Mouse (Mus musculus): ENCODE results near the gene Gata2. TPM values are rescaled to one million over a fixed set of nuclear protein-coding genes. Genes with fewer than 3 reads are reported as not detected.

The Gata2 gene
- polyA plus RNA-seq, 1 experiment = not detected

GRCm38 (mm10) chr6:88251396-88251795 lies 57.7 kb downstream of the Gata2 start:
- H3K4me3 ChIP-seq (ENCODE audit: insufficient read depth, low read length) = no peak overlapping the region
- no peak overlapping the region for H3K27ac ChIP-seq (ENCODE audit: insufficient read depth, low read depth, low read length)
- H3K4me1 ChIP-seq (ENCODE audit: control insufficient read depth, insufficient read depth, low read length) = no peaks in the 10 kb centered on the region
- no peak for TF ChIP-seq CTCF (IDR thresholded peaks at IDR 0.05; ENCODE audit: low read depth, low read length)
- no peak for TF ChIP-seq POLR2A (IDR thresholded peaks at IDR 0.05; ENCODE audit: borderline replicate concordance, low read depth, low read length)

GRCm38 (mm10) chr6:88251798-88252478 lies 58.2 kb downstream of the Gata2 start:
- H3K27ac ChIP-seq (ENCODE audit: insufficient read depth, low read depth, low read length) = no peak overlapping the region
- no peak overlapping the region for H3K4me3 ChIP-seq (ENCODE audit: insufficient read depth, low read length)
- no peaks in the 10 kb centered on the region for H3K4me1 ChIP-seq (ENCODE audit: control insufficient read depth, insufficient read depth, low read length)

DNA sequence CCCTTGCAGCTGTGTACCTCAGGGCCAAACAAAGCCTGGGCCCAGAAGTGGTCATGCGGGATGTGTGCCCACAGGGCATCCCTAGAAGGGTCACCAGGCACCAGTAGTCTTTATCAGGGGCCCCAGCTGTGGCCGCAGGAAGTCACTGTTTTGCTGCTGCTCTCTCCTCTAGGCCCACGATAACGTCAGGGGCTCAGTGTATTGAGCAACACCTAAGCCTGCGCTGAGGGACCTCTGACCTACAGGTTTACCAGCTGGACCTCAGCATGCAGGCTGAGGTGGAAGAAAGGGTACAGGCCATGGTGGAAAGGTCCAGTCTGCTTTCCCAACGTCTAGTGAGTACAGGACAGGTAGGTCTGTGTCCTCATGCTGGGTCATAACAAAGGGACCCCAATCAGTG lies 60.4 kb downstream of the Gata2 start:
- H3K4me1 ChIP-seq (ENCODE audit: control insufficient read depth, insufficient read depth, low read length) = no peaks in the 10 kb centered on the region
- TF ChIP-seq POLR2A (IDR thresholded peaks at IDR 0.05; ENCODE audit: borderline replicate concordance, low read depth, low read length) = no peak
- no peak for TF ChIP-seq CTCF (IDR thresholded peaks at IDR 0.05; ENCODE audit: low read depth, low read length)

More at GRCm38 (mm10) chr6:88251798-88252478, 58.2 kb downstream of the Gata2 start:
- TF ChIP-seq POLR2A (IDR thresholded peaks at IDR 0.05; ENCODE audit: borderline replicate concordance, low read depth, low read length) = no peak
- no peak for TF ChIP-seq CTCF (IDR thresholded peaks at IDR 0.05; ENCODE audit: low read depth, low read length)

DNA sequence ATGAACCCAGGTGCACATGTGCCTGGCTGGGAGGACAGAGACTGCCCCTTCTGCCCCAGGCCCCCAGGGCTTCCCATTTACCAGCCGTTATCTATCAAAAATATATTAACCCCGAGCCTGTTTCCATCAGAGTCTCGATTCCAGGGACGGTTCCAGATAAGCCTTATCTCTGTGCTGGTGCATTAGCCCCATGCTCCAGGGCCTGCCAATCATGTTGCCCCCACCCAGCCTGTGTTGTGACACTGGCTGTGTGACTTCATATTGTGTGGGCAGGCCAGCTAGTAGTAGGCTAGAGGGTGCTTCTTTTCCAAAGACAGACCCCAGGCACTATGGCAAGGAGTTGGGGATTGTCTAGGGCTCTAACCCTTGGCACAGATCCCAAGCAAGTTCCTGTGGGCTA lies 61.7 kb downstream of the Gata2 start:
- TF ChIP-seq POLR2A (IDR thresholded peaks at IDR 0.05; ENCODE audit: borderline replicate concordance, low read depth, low read length) = no peak
- no peak for TF ChIP-seq CTCF (IDR thresholded peaks at IDR 0.05; ENCODE audit: low read depth, low read length)
- Histone ChIP-seq H3K4me3 (ENCODE audit: insufficient read depth, low read length) (no peak overlapping the region), H3K4me1 (ENCODE audit: control insufficient read depth, insufficient read depth, low read length) (no peaks in the 10 kb centered on the region), H3K27ac (ENCODE audit: insufficient read depth, low read depth, low read length) (no peak overlapping the region)

More for the DNA sequence above, 60.4 kb downstream of the Gata2 start:
- Histone ChIP-seq H3K27ac (ENCODE audit: insufficient read depth, low read depth, low read length) (no peak overlapping the region), H3K4me3 (ENCODE audit: insufficient read depth, low read length) (no peak overlapping the region)

Other genes starting within 250 kb of the Gata2 start
- 0.91 and 1.1 TPM in 2 replicates for gene H1fx, start 212.3 kb upstream of the Gata2 start, polyA plus RNA-seq (2012; ENCODE audit: insufficient read depth, insufficient read length, missing spikeins)
- 475 and 476 TPM in 2 replicates for gene Rab7, start 148.6 kb upstream of the Gata2 start, polyA plus RNA-seq (2012; ENCODE audit: insufficient read depth, insufficient read length, missing spikeins)
- gene Rpn1, start 109.4 kb upstream of the Gata2 start, polyA plus RNA-seq (2012; ENCODE audit: insufficient read depth, insufficient read length, missing spikeins) = 148 and 185 TPM in 2 replicates
- not detected in 2 replicates for gene Dnajb8, start 28.4 kb downstream of the Gata2 start, polyA plus RNA-seq (2012; ENCODE audit: insufficient read depth, insufficient read length, missing spikeins)